Comparison of ENCODE assay signal across 19 mouse cellular contexts in the genomic region with DNA sequence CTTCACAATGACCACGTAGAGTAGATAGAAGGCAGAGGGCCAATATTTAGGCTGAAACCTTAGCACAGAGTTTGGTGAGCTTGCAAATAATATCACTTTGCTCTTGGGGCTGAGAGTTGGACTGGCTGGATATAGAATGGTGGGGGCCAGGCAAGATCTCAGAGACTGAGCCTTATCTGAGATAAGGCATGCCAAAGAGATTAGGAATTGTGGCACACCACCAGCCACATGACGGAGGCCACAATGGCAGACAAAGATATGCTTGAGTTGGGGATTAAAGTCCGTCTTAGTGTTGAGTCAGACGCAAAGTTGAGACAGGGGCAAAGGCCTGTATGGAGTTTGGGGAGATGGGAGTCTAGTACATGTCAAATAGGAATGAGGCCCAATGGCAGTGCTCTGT. TPM values are rescaled to one million over a fixed set of nuclear protein-coding genes. Genes with fewer than 3 reads are reported as not detected.
"Had no signal": no experiment of that assay in that cellular context is flagged by ENCODE, and none has a peak within 500 bp of the region (broad histone marks: within the 10 kb centered on the region; RNA-seq: fewer than 3 reads in every experiment).

No protein-coding gene starts in this region.

- ATAC-seq: lung, postnatal 0 days; midbrain, embryonic 13.5 days; midbrain, embryonic 15.5 days had no signal

- DNase-seq: lung, adult 2 months; lung, postnatal 14 days; lung, postnatal 36 days; right cerebral cortex, postnatal 14 days; thymus, adult 2 months; thymus, postnatal 25 days; thymus, postnatal 4 days had no signal

- H3K36me3 ChIP-seq: lung, embryonic 15.5 days; midbrain, embryonic 13.5 days; midbrain, embryonic 15.5 days; neural tube, embryonic 12.5 days; stomach, embryonic 15.5 days had no signal

- H3K9ac ChIP-seq: lung, embryonic 15.5 days; midbrain, embryonic 13.5 days; midbrain, embryonic 15.5 days; neural tube, embryonic 12.5 days; stomach, embryonic 15.5 days had no signal

- H3K4me3 ChIP-seq: lung, embryonic 15.5 days; megakaryocyte, embryonic 14.5 days; midbrain, embryonic 13.5 days; midbrain, embryonic 15.5 days; neural tube, embryonic 12.5 days; stomach, embryonic 15.5 days had no signal

- H3K9me3 ChIP-seq: lung, embryonic 15.5 days; midbrain, embryonic 13.5 days; midbrain, embryonic 15.5 days; neural tube, embryonic 12.5 days; stomach, embryonic 15.5 days had no signal

- H3K27ac ChIP-seq: lung, embryonic 15.5 days; macrophage; midbrain, embryonic 13.5 days; midbrain, embryonic 15.5 days; neural tube, embryonic 12.5 days; stomach, embryonic 15.5 days; stomach, postnatal 0 days had no signal

- H3K4me1 ChIP-seq: lung, embryonic 15.5 days; megakaryocyte, embryonic 14.5 days; midbrain, embryonic 13.5 days; midbrain, embryonic 15.5 days; neural tube, embryonic 12.5 days; stomach, embryonic 15.5 days had no signal

- H3K4me2 ChIP-seq: lung, embryonic 15.5 days; midbrain, embryonic 11.5 days; midbrain, embryonic 13.5 days; midbrain, embryonic 15.5 days; neural tube, embryonic 12.5 days; stomach, embryonic 15.5 days had no signal

- H3K27me3 ChIP-seq: lung, embryonic 15.5 days; megakaryocyte, embryonic 14.5 days; midbrain, embryonic 13.5 days; midbrain, embryonic 15.5 days; neural tube, embryonic 12.5 days; stomach, embryonic 15.5 days had no signal

RNA-seq across cellular contexts. Expression of gene C8b, which starts 26.0 kb away (rescaled TPM):
- polyA plus RNA-seq: lung, adult 2 months; lung, postnatal 0 days; macrophage; midbrain, embryonic 11.5 days; midbrain, embryonic 13.5 days; midbrain, embryonic 15.5 days; neural tube, embryonic 12.5 days; spleen, adult 2 months; thymus, adult 2 months; urinary bladder, adult 2 months had no signal
